Mouse (Mus musculus) stomach, embryonic 15.5 days (tissue): Measurements from ENCODE around the gene Rnf157. TPM values are rescaled to one million over a fixed set of nuclear protein-coding genes. Genes with fewer than 3 reads are reported as not detected.
A peak's percentile ranks its signal among the peaks of the same experiment; 100 is the strongest.

Source experiments
- ATAC-seq: fragments of 200-750 bp; cut with Nextera tagmentation; 2 replicates; pipeline ENCODE4 v1.8.0; 2017; ENCODE audit warnings: low read depth, moderate number of reproducible peaks, moderate TSS enrichment; ENCODE audit not compliant: insufficient read depth, low FRiP score
- H3K27ac ChIP-seq: fragments of 300-500 bp; sonication (generic); 2 replicates; pipeline ENCODE4 v1.5.1; 2015; ENCODE audit warnings: mild to moderate bottlenecking, inconsistent platforms
- H3K27me3 ChIP-seq: fragments of 300-500 bp; sonication (generic); replicated peaks from 2 replicates; pipeline ENCODE4 v1.6.1; 2015; ENCODE audit warnings: inconsistent platforms
- H3K36me3 ChIP-seq: fragments of 300-500 bp; sonication (generic); 2 replicates; pipeline ENCODE4 v1.6.1; 2015; ENCODE audit warnings: inconsistent platforms
- H3K4me1 ChIP-seq: fragments of 300-500 bp; sonication (generic); 2 replicates; pipeline ENCODE4 v1.6.1; 2015; ENCODE audit warnings: inconsistent platforms
- H3K4me2 ChIP-seq: fragments of 300-500 bp; sonication (generic); 2 replicates; pipeline ENCODE4 v1.6.1; 2015; ENCODE audit warnings: mild to moderate bottlenecking, inconsistent platforms
- H3K4me3 ChIP-seq: fragments of 300-500 bp; sonication (generic); replicated peaks from 2 replicates; pipeline ENCODE4 v1.5.1; 2015; ENCODE audit warnings: inconsistent platforms
- H3K9ac ChIP-seq: fragments of 300-500 bp; sonication (generic); 2 replicates; pipeline ENCODE4 v1.6.1; 2015; ENCODE audit warnings: inconsistent platforms
- H3K9me3 ChIP-seq: fragments of 300-500 bp; sonication (generic); 2 replicates; pipeline ENCODE4 v1.6.1; 2016; ENCODE audit warnings: inconsistent platforms
- WGBS: fragments of 180-500 bp; shearing (Covaris S2); methylation state at CpG from one replicate; pipeline ENCODE4 v1.1.7; 2015; 5-methylcytosine and 5-hydroxymethylcytosine counted together
- polyA plus RNA-seq: library from polyadenylated mRNA; unstranded; fragments of >200 nt; fragmentation: Nextera tagmentation; extraction: Ambion mirVana; gene quantifications from 2 replicates; pipeline ENCODE4 v1.2.1, GENCODE M21; 2015

Gene Rnf157
- polyA plus RNA-seq, 1 experiment from 2014 or later = 14.5 TPM

DNA sequence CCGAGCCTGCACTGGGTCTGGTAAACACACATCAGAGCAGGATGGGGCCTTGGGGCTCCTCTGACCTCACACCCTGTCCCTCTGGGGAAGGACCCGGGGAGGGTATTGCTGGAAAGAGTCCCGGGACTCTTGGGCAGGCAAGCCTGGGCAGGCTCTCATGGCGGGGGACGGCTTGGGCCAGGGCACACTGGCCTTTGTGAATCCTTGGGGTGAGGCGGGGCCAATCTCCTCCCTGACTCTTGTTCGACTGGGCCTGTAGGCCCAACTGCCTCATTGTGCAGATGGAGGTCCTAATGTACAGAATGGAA, 82.7 kb downstream of the Rnf157 start:
- no peak overlapping the region for H3K9ac ChIP-seq
- H3K27me3 ChIP-seq = peaks cover 22% of the 10 kb centered on the region
- H3K36me3 ChIP-seq = no peaks in the 10 kb centered on the region
- ATAC-seq = no peak
- H3K4me3 ChIP-seq = no peak overlapping the region
- no peak overlapping the region for H3K4me2 ChIP-seq
- H3K4me1 ChIP-seq = peaks cover 47% of the 10 kb centered on the region
- WGBS = 66% methylated on average over 7 of the region's 7 CpGs
- no peaks in the 10 kb centered on the region for H3K9me3 ChIP-seq
- peak overlapping the region; percentile 0; the same call in 1 of the 2 replicates for H3K27ac ChIP-seq

DNA sequence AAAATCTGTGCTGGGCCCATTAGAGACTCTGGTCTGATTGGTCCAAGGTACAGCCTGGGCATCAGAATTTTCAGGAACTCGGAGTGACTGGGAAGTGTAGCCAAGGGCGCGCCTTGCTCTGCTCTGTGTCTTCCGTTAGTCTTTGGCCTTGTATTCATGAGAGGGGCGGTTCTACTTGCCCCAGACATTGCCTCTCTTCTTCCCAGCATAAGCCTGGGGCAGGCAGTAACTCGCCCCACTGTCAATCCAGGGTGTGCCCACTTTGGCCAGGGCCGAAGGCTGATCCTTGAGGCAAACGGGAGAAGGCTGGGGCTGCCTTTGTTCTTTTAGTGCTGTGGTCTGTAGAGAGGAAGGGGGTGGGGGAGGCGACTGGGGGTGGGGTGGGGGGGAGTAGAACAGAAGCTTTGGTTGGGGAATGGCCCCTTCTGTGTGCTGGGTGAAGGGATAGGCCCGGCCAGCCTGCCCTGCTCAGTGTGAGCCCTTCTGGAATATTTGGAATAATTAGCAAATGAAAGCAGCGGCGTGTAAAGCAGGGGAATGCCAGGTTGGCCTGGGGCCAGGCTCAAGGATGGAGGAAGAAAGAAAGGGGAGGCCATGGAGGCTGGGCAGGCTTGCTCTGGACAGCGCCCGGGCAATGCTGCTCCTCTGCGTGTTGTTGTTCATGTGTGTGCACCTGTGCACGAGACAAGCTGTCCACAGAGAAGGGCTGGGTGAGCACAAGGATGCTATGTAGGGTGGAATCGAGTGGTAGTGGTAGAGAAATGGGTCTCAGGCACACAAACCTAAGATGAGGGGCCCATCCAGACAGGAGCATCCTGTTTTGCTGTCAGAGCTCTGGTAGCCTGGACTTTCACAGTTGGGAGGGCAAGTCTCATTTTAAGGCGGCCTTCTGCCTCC, 83.3 kb downstream of the Rnf157 start:
- 55% methylated on average over 18 of the region's 18 CpGs for WGBS
- no peak overlapping the region for H3K4me2 ChIP-seq
- H3K27me3 ChIP-seq = peaks cover 16% of the 10 kb centered on the region
- 0 out of 2 replicates have a peak, but pooled peaks have one; percentile 13 for ATAC-seq
- H3K4me1 ChIP-seq = peaks cover 41% of the 10 kb centered on the region
- H3K4me3 ChIP-seq = no peak overlapping the region
- peak overlapping the region; percentile 0; the same call in 1 of the 2 replicates for H3K27ac ChIP-seq
- H3K9ac ChIP-seq = no peak overlapping the region
- H3K9me3 ChIP-seq = no peaks in the 10 kb centered on the region
- no peaks in the 10 kb centered on the region for H3K36me3 ChIP-seq

- no peak overlapping the region for H3K4me2 ChIP-seq
- peaks cover 29% of the 10 kb centered on the region for H3K4me1 ChIP-seq
- no peaks in the 10 kb centered on the region for H3K9me3 ChIP-seq
- WGBS = 72% methylated on average over 7 of the region's 7 CpGs
- no peaks in the 10 kb centered on the region for H3K36me3 ChIP-seq
- no peaks in the 10 kb centered on the region for H3K27me3 ChIP-seq
- ATAC-seq = no peak; the same call in 1 of the 2 replicates
- no peak overlapping the region for H3K27ac ChIP-seq
- H3K4me3 ChIP-seq = no peak overlapping the region
- H3K9ac ChIP-seq = no peak overlapping the region
Observed at GRCm38 (mm10) chr11:116326963-116327603, 85.7 kb downstream of the Rnf157 start.

- Histone ChIP-seq H3K9me3 (no peaks in the 10 kb centered on the region), H3K27ac (no peak overlapping the region), H3K9ac (peak overlapping the region; percentile 57), H3K4me2 (peak overlapping the region; percentile 99), H3K27me3 (no peaks in the 10 kb centered on the region), H3K4me1 (peaks cover 10% of the 10 kb centered on the region), H3K4me3 (peak overlapping the region; percentile 46), H3K36me3 (no peaks in the 10 kb centered on the region)
- peak; percentile 56 for ATAC-seq
- 1% methylated on average over 41 of the region's 41 CpGs for WGBS
Observed at GRCm38 (mm10) chr11:116318719-116319659, 93.8 kb downstream of the Rnf157 start.

GRCm38 (mm10) chr11:116312359-116312758, 100.5 kb downstream of the Rnf157 start:
- 0 out of 2 replicates have a peak, but pooled peaks have one; percentile 41 for ATAC-seq
- H3K27ac ChIP-seq = no peak overlapping the region; the same call in 1 of the 2 replicates
- H3K4me2 ChIP-seq = no peak overlapping the region

GRCm38 (mm10) chr11:116311169-116311568, 101.7 kb downstream of the Rnf157 start:
- Histone ChIP-seq H3K27ac (peak overlapping the region; percentile 1; the same call in 1 of the 2 replicates), H3K9ac (no peak overlapping the region), H3K4me1 (peaks cover 12% of the 10 kb centered on the region), H3K27me3 (no peaks in the 10 kb centered on the region), H3K36me3 (no peaks in the 10 kb centered on the region), H3K4me2 (no peak overlapping the region), H3K9me3 (no peaks in the 10 kb centered on the region), H3K4me3 (no peak overlapping the region)
- 32% methylated on average over 8 of the region's 8 CpGs for WGBS
- no peak for ATAC-seq

More at GRCm38 (mm10) chr11:116312359-116312758, 100.5 kb downstream of the Rnf157 start:
- no peaks in the 10 kb centered on the region for H3K9me3 ChIP-seq
- WGBS = 18% methylated on average over 8 of the region's 8 CpGs
- H3K4me3 ChIP-seq = no peak overlapping the region
- H3K9ac ChIP-seq = no peak overlapping the region
- peaks cover 11% of the 10 kb centered on the region for H3K4me1 ChIP-seq
- H3K27me3 ChIP-seq = no peaks in the 10 kb centered on the region
- no peaks in the 10 kb centered on the region for H3K36me3 ChIP-seq

GRCm38 (mm10) chr11:116309601-116310000, 103.2 kb downstream of the Rnf157 start:
- H3K4me3 ChIP-seq = no peak overlapping the region
- H3K27me3 ChIP-seq = no peaks in the 10 kb centered on the region
- peaks cover 17% of the 10 kb centered on the region for H3K4me1 ChIP-seq
- no peak overlapping the region for H3K9ac ChIP-seq
- no peak for ATAC-seq
- H3K36me3 ChIP-seq = 0 out of 2 replicates have a peak, but pooled peaks cover 6% of the 10 kb centered on the region
- H3K27ac ChIP-seq = no peak overlapping the region
- WGBS = 67% methylated on average over 3 of the region's 3 CpGs
- no peak overlapping the region for H3K4me2 ChIP-seq
- H3K9me3 ChIP-seq = no peaks in the 10 kb centered on the region

DNA sequence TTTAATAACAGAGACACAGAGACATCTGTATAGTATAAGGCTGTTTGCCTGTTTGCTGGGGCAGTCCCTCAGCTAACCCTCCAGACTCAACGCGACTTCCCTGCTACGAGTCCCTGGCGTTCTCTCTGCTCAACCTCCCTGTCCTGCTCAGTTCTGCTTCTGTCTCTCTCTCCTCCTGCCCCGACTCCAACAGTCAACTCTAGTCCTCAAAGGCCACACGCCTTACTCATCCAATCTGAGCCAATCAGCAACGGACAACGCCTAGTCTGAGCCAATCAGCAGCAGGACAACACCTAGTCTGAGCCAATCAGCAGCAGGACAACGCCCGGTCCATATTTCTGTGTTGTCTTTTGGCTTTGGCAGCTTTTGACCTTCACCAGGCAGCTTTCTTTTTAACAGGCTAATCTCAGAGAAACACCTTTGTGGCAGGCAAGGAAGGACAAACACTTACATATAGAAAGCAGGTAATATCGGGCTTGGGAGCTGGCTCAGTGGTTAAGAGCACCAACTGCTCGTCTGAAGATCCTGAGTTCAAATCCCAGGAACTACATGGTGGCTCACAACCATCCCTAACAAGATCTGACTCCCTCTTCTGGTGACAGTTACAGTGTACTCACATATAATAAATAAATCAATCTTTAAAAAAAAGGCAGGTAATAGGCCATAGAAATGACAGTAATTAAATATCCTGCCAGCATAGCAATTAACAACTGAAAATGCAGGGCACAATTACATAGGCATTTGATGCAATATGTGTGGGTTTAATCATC, 104.9 kb downstream of the Rnf157 start:
- WGBS = 84% methylated on average over 12 of the region's 12 CpGs
- ATAC-seq = no peak; the same call in 1 of the 2 replicates
- Histone ChIP-seq H3K4me1 (peaks cover 17% of the 10 kb centered on the region), H3K27me3 (no peaks in the 10 kb centered on the region), H3K4me3 (no peak overlapping the region), H3K9me3 (no peaks in the 10 kb centered on the region), H3K27ac (no peak overlapping the region), H3K4me2 (no peak overlapping the region), H3K9ac (no peak overlapping the region), H3K36me3 (peaks cover 11% of the 10 kb centered on the region; the same call in 1 of the 2 replicates)

GRCm38 (mm10) chr11:116307019-116307725, 105.7 kb downstream of the Rnf157 start, which contains the start of gene Exoc7:
Gene Exoc7, minus strand, starts transcription at chr11:116307233.
- no peaks in the 10 kb centered on the region for H3K27me3 ChIP-seq
- peaks cover 14% of the 10 kb centered on the region; the same call in 1 of the 2 replicates for H3K36me3 ChIP-seq
- peaks cover 11% of the 10 kb centered on the region for H3K4me1 ChIP-seq
- ATAC-seq = no peak
- peak within 1 kb of the TSS; percentile 88 for H3K4me2 ChIP-seq
- H3K9ac ChIP-seq = peak within 1 kb of the TSS; percentile 68
- H3K9me3 ChIP-seq = no peaks in the 10 kb centered on the region
- no peak within 1 kb of the TSS for H3K27ac ChIP-seq
- WGBS = 82% methylated on average over 10 of the region's 10 CpGs
- peak within 1 kb of the TSS; percentile 61 for H3K4me3 ChIP-seq

GRCm38 (mm10) chr11:116306126-116306982, 106.5 kb downstream of the Rnf157 start:
- Histone ChIP-seq H3K27ac (no peak overlapping the region), H3K36me3 (peaks cover 21% of the 10 kb centered on the region), H3K27me3 (no peaks in the 10 kb centered on the region), H3K4me1 (peaks cover 8% of the 10 kb centered on the region), H3K9me3 (no peaks in the 10 kb centered on the region), H3K9ac (peak overlapping the region; percentile 68), H3K4me2 (peak overlapping the region; percentile 88), H3K4me3 (peak overlapping the region; percentile 61)
- WGBS = 1% methylated on average over 53 of the region's 53 CpGs
- peak; percentile 91 for ATAC-seq
